Mouse (Mus musculus) liver, adult 2 months (tissue): ENCODE measurements around the gene Pla2g2f. TPM values are rescaled to one million over a fixed set of nuclear protein-coding genes. Genes with fewer than 3 reads are reported as not detected.

Experiments used
- DNase-seq: peaks from one replicate; pipeline ENCODE4 v3.0.0-alpha.2; 2011; ENCODE audit warnings: low read depth, low spot score; ENCODE audit errors: extremely low read depth
- H3K27ac ChIP-seq: fragments of 200-500 bp; replicated peaks from 2 replicates; pipeline ENCODE4 v1.5.1; 2012; ENCODE audit warnings: low read depth, mild to moderate bottlenecking, control low read depth, inconsistent platforms, low read length; ENCODE audit not compliant: insufficient read depth
- H3K27me3 ChIP-seq: fragments of 200-500 bp; 2 replicates; pipeline ENCODE4 v1.6.1; 2012; ENCODE audit warnings: mild to moderate bottlenecking, moderate library complexity, low read length, inconsistent platforms; ENCODE audit not compliant: control insufficient read depth, insufficient read depth
- H3K36me3 ChIP-seq: fragments of 200-500 bp; 2 replicates; pipeline ENCODE4 v1.6.1; 2012; ENCODE audit warnings: low read length, inconsistent platforms; ENCODE audit not compliant: control insufficient read depth, insufficient read depth
- H3K4me1 ChIP-seq: fragments of 200-500 bp; 2 replicates; pipeline ENCODE4 v1.6.1; 2011; ENCODE audit warnings: low read length; ENCODE audit not compliant: control insufficient read depth, insufficient read depth
- H3K4me3 ChIP-seq: fragments of 200-500 bp; 2 replicates; pipeline ENCODE4 v1.5.1; 2011; ENCODE audit warnings: low read depth, mild to moderate bottlenecking, control low read depth, low read length, moderate library complexity; ENCODE audit not compliant: insufficient read depth
- H3K79me2 ChIP-seq: fragments of 200-500 bp; 2 replicates; pipeline ENCODE4 v1.6.1; 2012; ENCODE audit warnings: inconsistent platforms, mild to moderate bottlenecking, low read length, moderate library complexity; ENCODE audit not compliant: control insufficient read depth, insufficient read depth
- H3K9ac ChIP-seq: fragments of 200-500 bp; 2 replicates; pipeline ENCODE4 v1.6.1; 2012; ENCODE audit warnings: low read depth, mild to moderate bottlenecking, control low read depth, inconsistent platforms, low read length
- CTCF ChIP-seq: fragments of 200-500 bp; IDR thresholded peaks from 2 replicates; pipeline ENCODE4 v1.5.1; 2011; ENCODE audit warnings: low read depth, low read length, control low read depth
- POLR2A ChIP-seq: fragments of 200-500 bp; IDR thresholded peaks from 2 replicates; pipeline ENCODE4 v1.6.1; 2011; ENCODE audit warnings: low read length, control low read depth; ENCODE audit not compliant: insufficient read depth; ENCODE audit errors: extremely low read depth
- WGBS: fragments of 180-500 bp; shearing (Covaris S2); methylation state at CpG from one replicate; pipeline ENCODE4 v1.1.7; 2018; 5-methylcytosine and 5-hydroxymethylcytosine counted together
- polyA plus RNA-seq: library from polyadenylated mRNA; depleted of rRNA; stranded (reverse); fragments of >200 nt; gene quantifications from 2 replicates; pipeline ENCODE4 v1.2.3, GENCODE M21; 2012
- total RNA-seq: library from RNA; depleted of rRNA; stranded (reverse); fragments of >200 nt; gene quantifications from 2 replicates; pipeline ENCODE4 v1.2.3, GENCODE M21; 2014

Pla2g2f gene
- total and polyA plus RNA-seq, 2 experiments = not detected

DNA sequence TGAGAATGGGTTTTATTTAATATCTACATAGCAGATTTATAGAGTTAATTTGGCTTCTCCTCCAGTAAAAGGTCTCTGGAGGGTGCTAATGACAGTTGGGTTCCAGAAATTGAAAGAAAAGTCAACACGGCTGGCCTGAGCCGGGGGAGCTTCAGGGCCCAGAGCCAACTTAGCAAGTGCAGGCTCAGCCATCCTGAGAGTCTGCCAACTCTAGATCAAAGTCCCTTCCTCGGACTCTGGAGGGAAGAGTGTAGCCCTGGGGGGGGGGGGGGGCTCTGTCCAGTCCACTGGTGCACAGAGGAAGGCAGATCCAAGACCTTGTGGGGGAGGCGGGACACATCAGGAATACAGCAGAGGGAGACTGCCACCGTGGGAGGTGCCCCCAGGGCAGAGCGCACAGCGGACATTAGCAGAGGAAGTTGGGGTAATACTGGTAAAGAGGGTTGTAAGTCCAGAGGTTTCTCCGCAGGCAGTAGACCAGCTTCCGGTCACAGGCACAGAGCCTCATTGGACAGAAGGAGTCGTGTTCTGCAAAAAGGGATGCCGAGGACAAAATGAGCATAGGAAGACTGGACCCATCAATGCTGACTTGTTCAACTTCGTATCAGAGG, 42.8 kb upstream of the Pla2g2f start:
- peak; percentile 64 for DNase-seq
- WGBS = 38% methylated on average over 12 of the region's 12 CpGs
- peaks cover 2% of the 10 kb centered on the region; the same call in 1 of the 2 replicates for H3K4me1 ChIP-seq
- H3K9ac ChIP-seq = no peak overlapping the region
- H3K79me2 ChIP-seq = no peaks in the 10 kb centered on the region
- no peaks in the 10 kb centered on the region for H3K36me3 ChIP-seq
- no peak overlapping the region for H3K4me3 ChIP-seq
- H3K27ac ChIP-seq = no peak overlapping the region
- H3K27me3 ChIP-seq = no peaks in the 10 kb centered on the region
- TF ChIP-seq CTCF = no peak
- TF ChIP-seq POLR2A = no peak

DNA sequence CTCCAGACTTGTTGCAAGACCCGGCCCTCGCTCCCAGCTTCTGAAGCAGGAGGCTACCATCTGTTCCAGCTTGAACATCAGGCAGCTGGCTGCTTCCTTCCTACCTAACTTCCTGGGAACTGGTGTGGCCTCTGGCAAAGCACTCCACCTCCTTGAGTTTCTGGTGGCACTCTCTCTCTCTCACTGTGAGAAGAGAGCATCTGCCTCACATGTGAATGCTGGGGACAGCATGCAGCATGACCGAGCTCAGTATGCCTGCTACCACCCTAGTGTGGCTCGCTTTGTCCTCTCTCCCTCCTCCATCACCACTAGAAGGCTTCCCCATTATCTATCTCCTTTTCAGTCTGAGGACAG, 39.8 kb upstream of the Pla2g2f start:
- TF ChIP-seq CTCF = no peak
- no peak for TF ChIP-seq POLR2A
- Histone ChIP-seq H3K36me3 (no peaks in the 10 kb centered on the region), H3K4me1 (peaks cover 2% of the 10 kb centered on the region; the same call in 1 of the 2 replicates), H3K4me3 (no peak overlapping the region), H3K79me2 (no peaks in the 10 kb centered on the region), H3K9ac (no peak overlapping the region), H3K27ac (no peak overlapping the region), H3K27me3 (no peaks in the 10 kb centered on the region; the same call in 1 of the 2 replicates)
- no peak for DNase-seq
- WGBS = 80% methylated on average over 4 of the region's 4 CpGs

DNA sequence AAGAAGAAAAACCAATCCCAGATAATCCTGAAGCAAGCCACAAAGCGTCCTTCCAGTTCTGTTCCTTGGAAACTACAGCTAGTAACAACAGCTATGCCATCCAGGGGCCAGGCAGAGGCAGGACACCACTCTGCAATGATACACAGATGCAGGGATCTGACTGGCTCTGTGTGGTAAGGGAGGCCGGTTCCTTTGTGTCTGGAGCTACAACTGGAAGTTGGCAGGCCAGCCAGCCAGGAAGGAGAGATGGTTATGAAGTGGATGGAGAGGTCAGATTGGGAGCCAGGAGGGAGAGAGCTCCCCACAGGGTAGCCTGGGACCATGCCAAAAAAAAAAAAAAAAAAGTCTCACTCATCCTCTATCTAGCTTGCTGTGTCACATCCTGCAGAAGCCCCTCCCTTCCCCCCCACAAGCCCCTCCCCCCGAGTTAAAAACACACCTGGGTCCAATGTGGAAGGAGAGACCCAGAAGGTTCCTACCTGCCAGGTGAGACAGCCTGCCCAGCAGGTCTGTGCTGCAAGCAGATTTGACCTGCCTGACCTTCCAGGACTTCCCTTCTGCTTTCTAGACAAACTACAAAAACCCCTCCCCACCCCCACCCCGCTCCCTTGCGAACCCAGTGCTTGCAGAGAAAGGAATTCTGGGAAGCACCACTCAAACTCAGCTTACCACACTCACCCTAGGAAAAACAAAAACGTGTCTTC, 39.2 kb upstream of the Pla2g2f start:
- Histone ChIP-seq H3K27ac (no peak overlapping the region), H3K4me1 (peaks cover 2% of the 10 kb centered on the region; the same call in 1 of the 2 replicates), H3K79me2 (no peaks in the 10 kb centered on the region), H3K9ac (no peak overlapping the region), H3K4me3 (no peak overlapping the region), H3K36me3 (no peaks in the 10 kb centered on the region), H3K27me3 (no peaks in the 10 kb centered on the region; the same call in 1 of the 2 replicates)
- 44% methylated on average over 6 of the region's 6 CpGs for WGBS
- TF ChIP-seq POLR2A = no peak
- no peak for TF ChIP-seq CTCF
- no peak for DNase-seq

GRCm38 (mm10) chr4:138794344-138794743, 36.9 kb upstream of the Pla2g2f start:
- Histone ChIP-seq H3K79me2 (no peaks in the 10 kb centered on the region), H3K4me1 (no peaks in the 10 kb centered on the region), H3K36me3 (no peaks in the 10 kb centered on the region), H3K27me3 (no peaks in the 10 kb centered on the region; the same call in 1 of the 2 replicates), H3K27ac (no peak overlapping the region), H3K4me3 (no peak overlapping the region), H3K9ac (no peak overlapping the region)
- DNase-seq = no peak
- TF ChIP-seq CTCF (no peak), POLR2A (no peak)
- WGBS = 94% methylated on average over 6 of the region's 6 CpGs

GRCm38 (mm10) chr4:138793276-138793675, 35.9 kb upstream of the Pla2g2f start:
- H3K36me3 ChIP-seq = no peaks in the 10 kb centered on the region
- no peak overlapping the region for H3K4me3 ChIP-seq
- TF ChIP-seq CTCF (peak; percentile 20; the same call in 1 of the 2 replicates), POLR2A (no peak)
- DNase-seq = no peak
- H3K4me1 ChIP-seq = no peaks in the 10 kb centered on the region
- WGBS = 74% methylated on average over 2 of the region's 2 CpGs
- no peak overlapping the region for H3K9ac ChIP-seq
- H3K27me3 ChIP-seq = no peaks in the 10 kb centered on the region; the same call in 1 of the 2 replicates
- H3K79me2 ChIP-seq = no peaks in the 10 kb centered on the region
- no peak overlapping the region for H3K27ac ChIP-seq

GRCm38 (mm10) chr4:138792599-138792998, 35.2 kb upstream of the Pla2g2f start:
- Histone ChIP-seq H3K4me1 (no peaks in the 10 kb centered on the region), H3K27me3 (no peaks in the 10 kb centered on the region; the same call in 1 of the 2 replicates), H3K27ac (no peak overlapping the region), H3K36me3 (no peaks in the 10 kb centered on the region), H3K4me3 (no peak overlapping the region), H3K79me2 (no peaks in the 10 kb centered on the region), H3K9ac (no peak overlapping the region)
- TF ChIP-seq CTCF = no peak
- TF ChIP-seq POLR2A = no peak
- 29% methylated on average over 9 of the region's 9 CpGs for WGBS
- DNase-seq = no peak
